Mouse (Mus musculus) layer of hippocampus, postnatal 10 days (tissue): ENCODE measurements around the gene Dyrk1a. TPM values are rescaled to one million over a fixed set of nuclear protein-coding genes. Genes with fewer than 3 reads are reported as not detected.

Source experiments
- DNase-seq, 2 experiments: peaks; one replicate each; pipeline ENCODE4 v3.0.0; 2021; ENCODE audit warnings: low spot score in 2 of 2
- total RNA-seq, 2 experiments: library from RNA; stranded (reverse); gene quantifications; 2 replicates each; pipeline ENCODE4 v1.2.3; 2021

The Dyrk1a gene
- total RNA-seq, 2 experiments from 2014 or later = 84.0 to 88.8 TPM

DNA sequence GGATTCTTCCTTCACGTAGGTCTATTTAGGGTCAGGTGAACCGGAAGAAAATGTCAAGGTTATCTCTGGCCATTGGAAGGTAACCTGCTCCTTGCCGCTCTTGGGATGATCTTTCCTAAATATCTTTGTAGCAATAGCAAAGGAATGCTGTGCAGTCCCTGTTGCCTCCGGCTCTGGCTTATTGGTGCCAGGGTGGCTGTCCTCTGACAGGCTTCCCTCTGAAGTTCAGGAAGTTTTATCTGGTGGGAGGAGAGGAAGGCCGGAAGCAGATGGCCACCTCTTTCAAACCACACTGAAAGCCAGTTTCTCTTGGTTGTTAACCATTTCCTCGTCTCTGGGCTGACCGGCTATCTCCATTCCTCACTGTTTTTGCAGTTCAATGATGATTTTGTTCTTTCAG is 10.5 kb upstream of the Dyrk1a start:
- no peak for DNase-seq

DNA sequence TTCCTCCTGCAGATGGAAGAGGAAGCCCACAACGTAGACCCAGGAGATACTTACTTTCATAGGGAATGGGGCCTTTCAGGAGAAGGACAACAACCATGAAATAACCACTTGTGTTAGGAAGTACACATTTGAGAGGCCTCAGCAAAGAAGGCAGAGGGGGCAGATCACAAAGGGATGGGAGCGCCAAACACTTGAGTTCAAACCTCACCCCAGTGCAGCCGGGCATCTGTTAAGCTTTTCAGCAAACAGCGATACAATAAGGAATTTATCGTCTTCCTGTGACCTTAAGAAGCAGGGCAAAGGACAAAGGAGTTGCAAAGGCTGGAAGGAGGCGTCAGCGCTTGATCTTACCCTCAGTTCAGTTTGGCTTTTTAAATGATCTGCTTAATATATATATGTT is 10.0 kb upstream of the Dyrk1a start:
- no peak for DNase-seq

DNA sequence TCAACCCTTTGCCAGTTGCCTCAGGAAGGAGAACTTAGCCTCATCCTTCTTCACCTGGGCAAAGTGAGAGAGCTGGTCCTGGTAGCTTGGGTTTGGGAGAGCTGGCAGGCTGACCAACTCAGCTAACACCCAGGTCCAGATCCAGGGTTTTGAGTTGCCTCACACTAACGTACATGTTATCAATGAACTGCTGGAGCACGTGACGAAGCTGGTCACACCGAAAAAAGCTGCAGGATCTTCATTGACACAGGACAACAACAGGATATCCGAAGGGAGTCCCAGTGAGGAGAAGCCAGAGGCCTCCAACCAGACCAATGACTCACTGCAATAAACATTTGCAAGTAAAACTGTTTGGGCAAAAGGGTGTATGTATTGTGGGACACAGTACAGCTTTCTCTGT is 9.2 kb upstream of the Dyrk1a start:
- DNase-seq = no peak

DNA sequence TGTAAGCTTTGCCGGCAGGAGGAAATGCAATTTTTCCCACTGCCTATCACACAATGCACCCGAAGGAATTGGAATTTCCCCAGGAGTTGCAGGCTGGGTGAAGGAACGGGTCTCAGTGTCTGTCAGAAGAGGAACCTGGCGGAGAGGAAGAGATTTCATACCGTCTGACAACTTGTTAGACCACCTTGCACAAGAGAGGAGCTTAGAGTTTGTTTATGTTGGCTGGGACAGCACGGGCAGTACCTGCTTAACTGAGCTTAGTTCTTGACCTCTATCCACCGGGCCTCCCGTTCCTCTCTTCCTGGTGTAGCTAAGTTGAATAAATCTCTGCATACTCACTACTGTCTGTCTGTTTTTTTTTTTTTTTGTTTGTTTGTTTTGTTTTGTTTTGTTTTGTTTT is 3.7 kb upstream of the Dyrk1a start:
- DNase-seq = no peak

DNA sequence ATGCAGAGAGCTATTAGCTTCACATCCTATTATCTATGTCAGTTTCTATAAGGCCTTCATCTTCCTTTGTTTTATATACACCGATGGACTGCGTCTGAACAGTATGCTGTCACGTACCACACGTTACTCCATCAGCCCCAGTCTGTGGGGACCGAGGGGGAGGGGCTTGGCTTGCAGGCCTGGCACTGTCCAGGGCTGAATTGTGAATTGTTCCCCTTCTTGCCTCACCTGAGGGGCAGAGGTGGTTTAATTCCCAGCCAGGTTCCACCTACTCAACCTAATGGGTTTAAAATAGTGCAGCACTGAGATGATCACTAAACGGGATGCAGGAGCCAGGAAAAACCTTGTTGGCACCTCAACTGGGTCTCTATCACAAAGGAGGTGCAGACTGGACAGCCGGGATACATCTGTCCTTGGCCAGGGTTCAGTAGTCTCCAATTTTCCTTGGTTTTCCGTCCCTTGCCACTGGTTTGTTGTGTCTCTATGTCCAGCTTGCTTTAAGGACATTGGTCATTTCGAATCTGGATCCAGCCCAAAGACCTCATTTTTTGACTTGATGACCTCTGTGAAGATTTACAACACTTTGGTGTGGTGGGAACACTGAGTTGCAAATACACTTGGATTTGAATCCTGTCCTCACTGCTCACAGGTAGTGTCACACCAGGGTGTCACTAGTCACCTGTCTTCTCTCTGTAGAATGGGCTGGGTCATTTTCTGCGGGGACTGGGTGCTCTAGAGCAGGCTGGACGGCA is 2.8 kb upstream of the Dyrk1a start:
- DNase-seq = no peak

DNA sequence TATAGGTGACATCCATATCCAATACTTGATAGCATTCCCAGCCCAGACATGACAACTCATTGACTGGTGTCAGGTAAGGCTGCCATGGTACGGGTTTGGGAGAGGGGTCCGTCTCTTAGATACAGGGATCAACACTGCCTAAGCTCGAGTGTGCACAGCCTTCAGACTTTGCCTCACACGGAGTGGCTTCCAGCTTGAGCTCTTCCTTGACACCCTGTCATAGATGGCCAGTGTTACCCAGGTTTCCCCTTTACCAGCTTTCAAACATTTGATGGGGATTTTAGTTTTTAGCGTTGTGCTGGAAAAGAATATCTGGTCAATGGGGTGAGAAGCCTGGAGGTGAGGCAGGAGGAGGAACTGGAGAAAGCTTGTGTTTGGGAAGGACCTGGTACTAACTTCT is 2.1 kb upstream of the Dyrk1a start:
- no peak for DNase-seq

DNA sequence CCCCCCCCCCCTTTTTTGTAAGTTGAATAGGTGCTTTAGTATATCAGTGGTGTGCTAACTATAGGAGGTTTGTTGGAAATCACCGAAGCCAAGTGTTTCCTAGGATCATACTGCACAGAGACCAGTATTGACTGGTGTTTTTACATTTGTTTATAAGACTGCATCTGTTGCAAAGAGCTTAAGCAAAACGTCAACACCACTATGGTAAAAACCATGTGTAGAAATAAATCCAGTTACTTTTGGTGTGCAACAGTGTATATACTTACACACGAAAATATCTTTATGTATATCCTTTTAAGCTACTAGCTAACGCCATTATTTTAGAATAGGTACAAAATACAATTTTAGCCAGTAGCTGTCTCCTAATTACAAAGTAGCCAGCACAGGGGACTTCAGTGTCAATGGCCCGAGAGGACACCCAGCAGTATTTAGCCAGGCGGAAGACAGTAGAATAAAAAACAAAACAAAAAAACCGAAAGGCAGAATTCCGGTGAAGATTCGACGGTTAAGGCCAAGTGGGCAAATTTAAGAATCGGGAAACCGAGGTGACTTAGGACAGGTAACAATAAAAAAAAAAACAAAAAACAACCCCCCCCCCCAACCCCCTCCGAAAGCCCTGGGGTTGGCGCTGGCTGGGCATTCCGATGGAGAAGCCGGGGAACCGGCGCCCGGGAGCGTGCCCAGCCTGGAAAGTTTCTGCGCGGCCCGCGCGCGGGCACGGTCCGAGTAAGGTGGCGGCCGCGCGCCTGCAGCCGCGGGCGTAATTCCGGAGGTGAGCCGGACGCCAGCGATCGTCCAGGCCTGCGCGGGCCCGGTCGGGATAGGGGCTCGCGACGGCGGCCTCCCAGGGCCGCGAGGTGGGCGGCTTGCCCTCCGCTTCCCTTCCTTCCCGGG is 1.2 kb upstream of the Dyrk1a start:
- DNase-seq = no peak

DNA sequence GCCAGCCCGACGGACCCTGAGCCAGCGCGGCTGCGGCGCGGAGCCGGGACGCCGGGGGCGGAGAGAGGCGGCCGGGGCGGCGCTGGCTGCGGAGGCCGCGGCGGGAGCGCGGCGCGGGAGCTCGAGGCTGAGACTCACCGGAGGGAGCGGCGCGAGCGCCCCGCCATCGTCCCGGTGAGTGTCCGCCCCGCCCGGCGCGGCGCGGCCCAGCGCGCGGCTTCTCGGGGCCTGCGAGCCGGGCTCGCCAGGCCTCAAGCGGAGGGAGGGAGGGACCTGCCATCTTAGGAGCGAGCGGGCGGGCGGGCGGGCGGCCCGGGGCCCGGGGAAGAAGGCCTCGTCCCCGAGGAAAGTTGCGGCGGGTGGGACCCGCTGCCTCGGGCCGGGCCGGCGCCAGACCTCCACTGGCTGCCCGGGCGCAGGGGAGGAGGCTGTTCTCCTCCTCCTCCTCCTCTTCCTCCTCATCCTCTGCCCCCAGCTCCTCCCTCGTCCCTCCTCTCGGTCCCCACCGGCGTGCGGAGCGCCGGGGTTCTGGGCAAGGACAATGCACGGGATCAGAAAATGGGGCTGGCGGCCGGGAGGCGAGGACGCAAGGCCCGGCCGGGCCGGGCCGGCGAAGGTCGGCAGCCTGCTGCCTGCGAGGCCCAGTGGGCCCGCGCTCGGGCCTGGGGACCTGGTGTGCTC is 691 bp downstream of the Dyrk1a start:
- peak; percentile 58 to 72 for DNase-seq

DNA sequence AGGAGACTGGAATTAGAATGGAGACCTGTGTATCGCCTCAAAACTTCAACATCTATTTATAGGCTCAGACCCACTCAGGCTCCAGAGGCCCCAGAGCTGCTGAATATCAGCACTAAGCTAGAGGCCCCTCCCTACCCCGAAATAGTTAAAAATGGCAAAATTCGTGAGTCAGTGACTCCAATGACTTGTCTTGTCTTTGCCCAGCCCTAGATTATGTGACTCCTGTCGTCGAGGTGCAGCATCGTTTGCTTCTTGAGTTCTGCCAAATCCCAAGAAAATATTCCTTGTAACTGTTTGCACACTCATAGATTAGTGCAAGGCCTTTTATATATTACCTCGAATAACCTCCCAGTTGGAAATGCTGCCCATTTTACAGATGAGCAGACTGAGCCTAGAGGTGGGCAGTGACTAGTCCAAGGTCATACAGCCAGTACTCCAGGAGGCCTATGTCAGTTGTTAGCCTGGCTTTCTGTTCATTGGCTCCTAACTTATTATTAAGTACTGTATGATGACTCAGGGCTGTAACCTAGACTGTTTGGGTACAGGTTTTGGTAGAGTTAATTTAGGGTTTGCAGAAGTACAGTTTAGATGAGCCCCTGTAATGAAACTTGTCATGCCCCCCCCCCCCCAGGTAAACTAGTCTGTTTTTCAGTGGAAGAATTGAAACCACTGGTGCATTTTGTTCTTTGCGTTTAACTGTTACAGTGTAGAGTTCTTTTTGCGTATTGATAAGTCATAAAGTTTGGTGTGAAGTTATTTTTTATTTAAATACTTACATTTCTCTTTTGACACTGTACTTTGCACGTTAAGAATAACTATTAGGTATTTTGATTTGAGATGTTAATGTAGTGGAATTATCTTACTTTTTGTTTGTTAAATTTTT is 1.5 kb downstream of the Dyrk1a start:
- peak in 1 of 2 experiments; percentile 24 for DNase-seq

DNA sequence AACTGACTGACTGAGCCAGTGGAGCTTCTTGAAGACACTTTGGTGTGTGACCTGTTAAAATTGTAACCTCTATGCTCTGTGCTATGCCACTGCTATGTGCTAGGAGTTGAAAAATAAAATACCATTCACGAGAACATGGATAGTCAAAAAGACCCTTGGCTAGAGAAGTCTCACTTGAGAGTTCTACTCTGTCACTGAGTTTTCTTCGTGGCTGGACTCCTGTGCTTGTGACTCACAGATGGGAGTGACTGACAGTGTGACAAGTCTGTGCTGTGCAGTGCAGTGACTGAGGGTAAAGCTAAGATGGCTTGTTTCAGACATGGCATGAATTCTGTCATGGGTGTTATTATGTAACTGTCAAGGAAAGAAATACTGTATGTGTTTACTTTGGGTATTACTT is 2.6 kb downstream of the Dyrk1a start:
- DNase-seq = no peak

DNA sequence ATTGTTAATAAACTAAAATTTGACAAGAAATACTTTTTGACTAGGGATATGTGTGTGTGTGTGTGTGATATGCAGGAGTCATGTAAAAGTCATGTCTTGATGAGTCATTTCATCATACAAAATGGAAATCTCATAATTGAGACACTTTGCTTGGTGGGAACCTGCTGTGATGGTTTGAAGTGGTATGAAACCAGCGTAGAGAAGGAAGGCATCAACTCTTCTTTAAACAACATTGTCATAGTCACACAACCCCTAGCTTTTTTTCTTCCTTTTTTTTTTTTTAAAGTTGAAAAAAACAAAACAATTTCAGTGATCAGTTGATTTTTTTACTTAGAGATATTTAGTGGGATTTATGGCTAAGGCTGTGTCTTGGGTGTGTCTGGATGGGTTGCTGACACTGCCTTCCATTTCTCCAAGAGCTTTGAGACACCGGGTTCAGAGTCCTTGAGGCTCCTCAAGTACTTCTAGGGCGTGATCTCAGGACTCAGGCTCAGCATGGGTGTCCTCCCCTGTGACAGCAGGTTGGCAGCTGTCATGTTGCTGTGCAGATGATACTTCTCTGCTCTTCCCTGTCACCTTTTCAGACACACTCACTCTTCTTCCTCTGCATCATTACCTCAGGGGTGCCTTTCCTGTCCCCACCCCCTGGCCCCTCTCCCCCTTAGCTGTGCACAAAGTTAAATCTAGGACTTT is 4.4 kb downstream of the Dyrk1a start:
- DNase-seq = no peak

DNA sequence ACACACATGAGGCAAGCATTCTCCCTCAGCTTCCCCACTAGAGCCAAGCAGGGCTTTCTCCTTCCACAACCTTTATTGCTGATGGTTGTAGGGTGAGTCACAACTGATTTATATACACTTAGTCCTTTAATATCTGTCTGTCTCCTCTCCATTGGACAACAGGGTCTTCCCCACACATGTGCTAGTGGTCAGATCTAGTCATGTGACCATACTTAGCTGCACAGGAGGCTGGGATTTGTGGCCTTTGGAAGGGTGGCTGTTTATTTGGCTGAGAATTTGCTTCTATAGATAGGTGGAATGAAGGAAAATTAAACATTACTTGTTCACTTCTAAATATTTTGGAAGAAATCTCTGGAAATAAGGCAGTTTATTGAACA is 4.9 kb downstream of the Dyrk1a start:
- DNase-seq = no peak

DNA sequence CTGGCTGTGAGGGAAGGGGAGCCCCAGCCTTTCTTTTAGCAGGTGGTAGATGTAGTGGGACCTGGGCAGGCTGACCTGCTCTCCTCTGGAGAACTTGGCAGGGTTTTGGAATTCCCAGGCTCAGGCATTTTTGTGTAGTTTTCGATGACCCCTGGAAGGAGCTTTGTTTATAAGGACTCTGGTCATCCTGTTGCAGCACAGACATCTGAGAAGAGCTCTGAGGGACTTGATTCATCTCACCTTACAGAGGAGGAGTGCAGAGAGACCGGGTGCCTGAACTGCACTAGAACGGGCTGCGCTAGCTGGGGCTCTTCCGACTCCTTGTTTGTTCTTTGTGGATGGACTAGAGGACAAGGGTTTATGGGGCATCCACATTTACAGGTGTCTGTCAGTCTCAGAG is 5.9 kb downstream of the Dyrk1a start:
- no peak for DNase-seq

DNA sequence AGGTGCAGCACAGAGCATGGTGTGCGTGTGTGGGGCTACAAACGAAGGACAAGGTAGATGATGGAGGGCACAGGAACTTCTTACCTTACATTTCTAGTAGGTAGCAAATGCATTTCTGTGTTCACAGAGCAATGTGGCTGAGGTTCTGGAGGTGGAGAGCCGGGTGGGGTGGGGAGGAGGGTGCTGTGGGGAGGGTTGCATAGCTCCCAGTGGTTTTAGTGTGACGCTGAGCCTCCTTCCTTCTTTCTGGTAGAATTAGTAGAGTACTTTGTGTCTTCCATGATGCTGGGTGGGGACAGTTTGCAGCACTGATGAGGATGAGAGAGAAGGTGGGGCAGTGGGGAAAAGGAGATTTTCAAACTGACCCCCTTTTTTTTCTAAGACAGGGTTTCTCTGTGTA is 9.5 kb downstream of the Dyrk1a start:
- no peak for DNase-seq

DNA sequence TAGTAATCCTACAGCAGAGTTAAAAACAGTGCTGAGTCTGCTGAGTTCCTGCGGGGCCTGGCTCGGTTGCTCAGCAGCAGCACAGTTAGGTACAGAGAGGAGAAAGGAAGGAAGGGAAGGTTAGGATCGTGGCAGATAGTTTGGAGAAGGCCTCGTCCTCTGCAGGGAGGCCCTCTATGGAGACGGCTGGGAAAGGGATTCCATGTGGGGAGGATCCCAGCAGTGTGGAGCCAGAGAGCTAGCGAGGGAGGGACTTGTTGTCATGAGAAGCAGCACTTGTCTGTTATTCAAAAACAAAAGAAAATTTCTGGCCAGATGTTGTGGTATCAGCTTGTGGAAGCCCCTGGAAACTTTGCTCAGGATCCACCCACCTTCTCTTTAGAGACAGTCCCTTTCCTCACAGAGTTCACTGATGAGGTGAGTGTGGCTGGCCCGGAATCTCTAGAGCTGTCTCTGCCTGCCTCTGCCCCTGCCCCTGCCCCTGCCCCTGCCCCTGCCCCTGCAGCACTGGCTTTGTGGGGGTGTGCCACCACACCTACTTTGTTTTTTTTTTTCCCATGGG is 11.1 kb downstream of the Dyrk1a start:
- DNase-seq = no peak

DNA sequence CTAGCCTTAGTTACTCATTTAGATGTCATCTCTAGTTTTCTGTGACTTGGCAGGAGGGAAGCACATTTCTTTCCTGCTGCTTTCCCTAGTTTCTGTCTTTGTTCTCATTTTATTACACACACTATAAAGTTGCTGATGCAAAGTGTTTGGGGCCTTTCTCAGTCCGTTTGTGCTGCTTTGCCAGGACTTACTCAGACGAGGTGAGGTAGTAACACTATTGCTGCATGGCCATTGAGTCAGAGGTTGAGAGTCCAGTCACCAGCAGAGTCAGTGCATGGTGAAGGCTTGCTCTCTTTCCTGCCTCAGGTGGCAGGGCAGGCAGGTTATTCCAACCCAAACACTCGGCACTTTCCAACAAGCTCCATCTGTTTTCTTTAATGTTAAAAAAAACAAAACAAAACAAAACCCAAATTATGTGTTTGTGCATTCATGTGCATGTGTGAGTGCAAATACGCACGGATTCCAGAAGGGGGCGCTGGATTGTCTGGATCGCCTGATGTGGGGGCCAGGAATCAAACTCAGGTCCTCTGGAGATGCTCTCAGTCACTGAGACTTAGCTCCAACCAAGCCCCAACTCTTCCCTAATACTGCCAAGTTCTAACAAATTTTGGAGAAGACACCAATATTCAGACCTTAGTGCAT is 16.7 kb downstream of the Dyrk1a start:
- no peak for DNase-seq

DNA sequence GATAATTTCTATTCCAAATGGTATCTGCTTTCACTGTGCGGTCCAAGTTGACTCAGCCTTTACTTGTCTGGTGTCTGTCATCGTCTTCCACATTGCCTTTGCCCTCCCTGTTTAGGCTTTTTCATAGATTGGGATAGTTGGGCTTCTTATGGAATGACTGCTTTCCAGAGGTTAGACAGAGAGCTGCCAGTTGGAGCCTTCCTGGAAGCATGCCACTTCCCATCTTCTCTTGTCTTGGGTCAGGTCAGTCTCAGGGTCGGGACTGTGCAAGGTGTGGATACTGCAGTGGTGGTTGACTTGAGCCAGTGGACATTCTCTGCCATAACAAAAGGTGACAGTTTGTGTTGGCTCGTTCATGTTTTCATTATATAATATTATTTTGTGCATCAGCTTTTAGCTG is 17.7 kb downstream of the Dyrk1a start:
- no peak for DNase-seq

DNA sequence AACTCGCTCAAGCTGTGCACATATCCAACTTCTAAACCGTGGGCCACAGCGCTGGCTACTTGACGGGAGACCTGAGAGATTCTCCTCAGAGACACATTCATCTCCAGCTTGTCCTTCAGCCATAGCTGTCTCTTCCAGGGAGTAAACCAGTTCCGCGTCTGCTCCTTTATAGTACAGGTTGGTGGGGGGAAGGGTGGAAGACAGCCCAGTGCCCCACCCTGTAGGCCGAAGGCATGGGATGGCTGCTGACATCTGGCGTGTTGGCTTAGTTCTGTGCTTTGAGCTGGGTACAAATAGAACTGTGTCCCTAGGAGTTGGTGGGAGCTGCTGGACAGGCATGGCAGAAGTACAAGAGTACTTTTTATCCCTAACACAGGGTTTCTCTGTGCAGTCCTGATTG is 18.4 kb downstream of the Dyrk1a start:
- DNase-seq = no peak

DNA sequence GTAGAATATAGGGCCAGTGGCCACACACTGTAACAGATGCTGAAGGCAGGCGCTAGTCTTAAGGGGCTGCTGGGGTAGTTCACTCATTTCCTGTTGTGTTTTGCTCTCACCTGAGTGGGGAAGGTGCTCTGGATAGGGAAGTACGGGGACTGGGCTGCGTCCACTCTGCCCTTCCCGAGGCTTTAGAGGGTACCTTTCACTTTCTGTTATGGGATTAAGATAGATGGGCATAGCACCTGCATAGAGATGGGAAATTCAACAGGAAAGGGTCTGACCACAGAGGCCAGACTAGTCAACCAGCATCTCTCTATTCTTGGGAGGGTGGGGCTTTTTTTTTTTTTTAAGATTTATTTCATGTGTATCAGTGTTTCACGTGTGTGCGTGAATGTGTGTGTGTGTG is 19.2 kb downstream of the Dyrk1a start:
- DNase-seq = no peak

DNA sequence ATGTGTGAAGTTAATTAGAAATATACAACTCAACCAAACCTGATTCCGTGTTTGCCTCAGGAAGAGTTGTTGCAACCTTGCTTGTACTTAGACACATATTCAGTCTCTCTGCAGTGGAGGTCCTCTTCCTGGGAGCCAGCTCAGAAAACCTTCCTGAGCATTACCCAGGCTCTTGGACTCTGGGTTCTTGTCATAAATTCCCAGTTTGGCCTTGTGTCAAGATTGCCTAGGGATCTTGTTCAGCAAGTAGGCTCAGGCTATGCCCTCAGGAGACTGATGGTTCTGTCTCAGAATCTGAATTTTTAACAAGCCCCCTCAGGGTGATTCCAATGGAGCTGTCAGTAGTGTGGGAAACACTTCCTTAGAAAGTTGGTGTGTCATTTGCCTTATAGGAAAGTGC is 19.8 kb downstream of the Dyrk1a start:
- no peak for DNase-seq
